Mouse (Mus musculus) midbrain, postnatal 0 days (tissue): ENCODE results near the gene Acads. TPM values are rescaled to one million over a fixed set of nuclear protein-coding genes. Genes with fewer than 3 reads are reported as not detected.
A peak's percentile ranks its signal among the peaks of the same experiment; 100 is the strongest.

Source experiments
- ATAC-seq: fragments of 200-750 bp; cut with Nextera tagmentation; 2 replicates; pipeline ENCODE4 v1.8.0; 2017; ENCODE audit warnings: moderate number of reproducible peaks, mild to moderate bottlenecking, moderate TSS enrichment, moderate library complexity; ENCODE audit not compliant: low FRiP score
- DNase-seq: peaks from one replicate; pipeline ENCODE4 v3.0.0-alpha.2; 2015; ENCODE audit warnings: low spot score
- H3K27ac ChIP-seq: fragments of 300-500 bp; sonication (generic); 2 replicates; pipeline ENCODE4 v1.5.1; 2014; ENCODE audit warnings: low read depth, mild to moderate bottlenecking, low read length, mixed read lengths
- H3K27me3 ChIP-seq: fragments of 300-500 bp; sonication (generic); 2 replicates; pipeline ENCODE4 v1.6.1; 2014; ENCODE audit warnings: low read length, control low read depth, mixed read lengths; ENCODE audit not compliant: insufficient read depth
- H3K36me3 ChIP-seq: fragments of 300-500 bp; sonication (generic); 2 replicates; pipeline ENCODE4 v1.6.1; 2014; ENCODE audit warnings: low read length, control low read depth, mixed read lengths; ENCODE audit not compliant: insufficient read depth
- H3K4me1 ChIP-seq: fragments of 300-500 bp; sonication (generic); 2 replicates; pipeline ENCODE4 v1.6.1; 2014; ENCODE audit warnings: mild to moderate bottlenecking, control low read depth, antibody characterized with exemption, low read length, mixed read lengths; ENCODE audit not compliant: insufficient read depth
- H3K4me2 ChIP-seq: fragments of 300-500 bp; sonication (generic); 2 replicates; pipeline ENCODE4 v1.6.1; 2014; ENCODE audit warnings: low read depth, mild to moderate bottlenecking, low read length, mixed read lengths; ENCODE audit not compliant: poor library complexity, severe bottlenecking
- H3K4me3 ChIP-seq: fragments of 300-500 bp; sonication (generic); 2 replicates; pipeline ENCODE4 v1.5.1; 2014; ENCODE audit warnings: low read depth, mild to moderate bottlenecking, low read length, moderate library complexity
- H3K9ac ChIP-seq: fragments of 300-500 bp; sonication (generic); replicated peaks from 2 replicates; pipeline ENCODE4 v1.6.1; 2014; ENCODE audit warnings: mild to moderate bottlenecking, low read length, moderate library complexity, mixed read lengths; ENCODE audit not compliant: poor library complexity, severe bottlenecking
- H3K9me3 ChIP-seq: fragments of 300-500 bp; sonication (generic); 2 replicates; pipeline ENCODE4 v1.6.1; 2016; ENCODE audit warnings: low read length, control low read depth
- CTCF ChIP-seq: IDR thresholded peaks from 2 replicates; pipeline ENCODE4 v1.5.1; 2016; ENCODE audit warnings: antibody characterized with exemption, mild to moderate bottlenecking
- WGBS: fragments of 180-500 bp; shearing (Covaris S2); extraction: QIAGEN DNeasy Blood & Tissue Kit; methylation state at CpG from one replicate; pipeline ENCODE4 v1.1.7; 2014; 5-methylcytosine and 5-hydroxymethylcytosine counted together
- polyA plus RNA-seq: library from polyadenylated mRNA; unstranded; fragments of >200 nt; fragmentation: Nextera tagmentation; extraction: Ambion mirVana; gene quantifications from 2 replicates; pipeline ENCODE4 v1.2.1, GENCODE M21; 2015
- total RNA-seq: library from RNA; depleted of rRNA; stranded (reverse); fragments of >200 nt; gene quantifications from 2 replicates; pipeline ENCODE4 v1.2.3, GENCODE M21; 2014

Acads gene
- total and polyA plus RNA-seq, 2 experiments from 2014 or later = 13.4 to 17.4 TPM

GRCm38 (mm10) chr5:115158040-115158983 is 39.2 kb upstream of the Acads start, which contains the start of gene Mlec:
Gene Mlec, minus strand, starts transcription at chr5:115158179.
- H3K27ac ChIP-seq = peak within 1 kb of the TSS; percentile 99
- WGBS = 0% methylated on average over 70 of the region's 78 CpGs
- peak within 1 kb of the TSS; percentile 93 for H3K4me2 ChIP-seq
- peak within 1 kb of the TSS; percentile 94 for H3K9ac ChIP-seq
- peak; percentile 40 for TF ChIP-seq CTCF
- no peaks in the 10 kb centered on the region for H3K27me3 ChIP-seq
- H3K9me3 ChIP-seq = no peaks in the 10 kb centered on the region
- DNase-seq = peak; percentile 99
- H3K4me3 ChIP-seq = peak within 1 kb of the TSS; percentile 98
- H3K4me1 ChIP-seq = peaks cover 15% of the 10 kb centered on the region; the same call in 1 of the 2 replicates
- H3K36me3 ChIP-seq = no peaks in the 10 kb centered on the region
- peak; percentile 97 for ATAC-seq

- H3K36me3 ChIP-seq = no peaks in the 10 kb centered on the region
- H3K27me3 ChIP-seq = no peaks in the 10 kb centered on the region
- DNase-seq = no peak
- peaks cover 15% of the 10 kb centered on the region; the same call in 1 of the 2 replicates for H3K4me1 ChIP-seq
- H3K27ac ChIP-seq = 0 out of 2 replicates have a peak overlapping the region, but pooled peaks have one; percentile 99
- H3K9me3 ChIP-seq = no peaks in the 10 kb centered on the region
- ATAC-seq = no peak
- 1% methylated on average over 26 of the region's 26 CpGs for WGBS
- H3K9ac ChIP-seq = peak overlapping the region; percentile 94
- H3K4me3 ChIP-seq = peak overlapping the region; percentile 98
- no peak for TF ChIP-seq CTCF
- peak overlapping the region; percentile 93 for H3K4me2 ChIP-seq
These were observed 37.9 kb upstream of the Acads start for GRCm38 (mm10) chr5:115156933-115157589.

- Histone ChIP-seq H3K4me2 (peak overlapping the region; percentile 93), H3K4me1 (peaks cover 15% of the 10 kb centered on the region; the same call in 1 of the 2 replicates), H3K9ac (0 out of 2 replicates have a peak overlapping the region, but pooled peaks have one; percentile 19), H3K27me3 (no peaks in the 10 kb centered on the region), H3K27ac (no peak overlapping the region), H3K36me3 (no peaks in the 10 kb centered on the region), H3K9me3 (no peaks in the 10 kb centered on the region), H3K4me3 (peak overlapping the region; percentile 98; the same call in 1 of the 2 replicates)
- ATAC-seq (no peak), DNase-seq (no peak)
- TF ChIP-seq CTCF = no peak
- WGBS = 58% methylated on average over 7 of the region's 7 CpGs
These were observed 37.3 kb upstream of the Acads start for GRCm38 (mm10) chr5:115156401-115156800.

GRCm38 (mm10) chr5:115155831-115156230 is 36.7 kb upstream of the Acads start:
- 48% methylated on average over 5 of the region's 5 CpGs for WGBS

GRCm38 (mm10) chr5:115155156-115155631 is 36.0 kb upstream of the Acads start:
- DNase-seq = no peak
- WGBS = 70% methylated on average over 13 of the region's 13 CpGs
- ATAC-seq = no peak
- Histone ChIP-seq H3K4me1 (peaks cover 15% of the 10 kb centered on the region; the same call in 1 of the 2 replicates), H3K9ac (0 out of 2 replicates have a peak overlapping the region, but pooled peaks have one; percentile 33), H3K9me3 (no peaks in the 10 kb centered on the region), H3K27me3 (no peaks in the 10 kb centered on the region), H3K36me3 (peaks cover 7% of the 10 kb centered on the region), H3K27ac (no peak overlapping the region), H3K4me2 (peak overlapping the region; percentile 93), H3K4me3 (no peak overlapping the region)
- no peak for TF ChIP-seq CTCF

More at GRCm38 (mm10) chr5:115155831-115156230, 36.7 kb upstream of the Acads start:
- Histone ChIP-seq H3K9ac (0 out of 2 replicates have a peak overlapping the region, but pooled peaks have one; percentile 33), H3K36me3 (0 out of 2 replicates have a peak, but pooled peaks cover under 1% of the 10 kb centered on the region), H3K9me3 (no peaks in the 10 kb centered on the region), H3K27ac (no peak overlapping the region), H3K4me2 (peak overlapping the region; percentile 93), H3K4me3 (no peak overlapping the region), H3K27me3 (no peaks in the 10 kb centered on the region), H3K4me1 (peaks cover 15% of the 10 kb centered on the region; the same call in 1 of the 2 replicates)
- DNase-seq = no peak
- no peak for TF ChIP-seq CTCF
- no peak for ATAC-seq
